ENCODE assay signal across 9 mouse cellular contexts in the genomic region with DNA sequence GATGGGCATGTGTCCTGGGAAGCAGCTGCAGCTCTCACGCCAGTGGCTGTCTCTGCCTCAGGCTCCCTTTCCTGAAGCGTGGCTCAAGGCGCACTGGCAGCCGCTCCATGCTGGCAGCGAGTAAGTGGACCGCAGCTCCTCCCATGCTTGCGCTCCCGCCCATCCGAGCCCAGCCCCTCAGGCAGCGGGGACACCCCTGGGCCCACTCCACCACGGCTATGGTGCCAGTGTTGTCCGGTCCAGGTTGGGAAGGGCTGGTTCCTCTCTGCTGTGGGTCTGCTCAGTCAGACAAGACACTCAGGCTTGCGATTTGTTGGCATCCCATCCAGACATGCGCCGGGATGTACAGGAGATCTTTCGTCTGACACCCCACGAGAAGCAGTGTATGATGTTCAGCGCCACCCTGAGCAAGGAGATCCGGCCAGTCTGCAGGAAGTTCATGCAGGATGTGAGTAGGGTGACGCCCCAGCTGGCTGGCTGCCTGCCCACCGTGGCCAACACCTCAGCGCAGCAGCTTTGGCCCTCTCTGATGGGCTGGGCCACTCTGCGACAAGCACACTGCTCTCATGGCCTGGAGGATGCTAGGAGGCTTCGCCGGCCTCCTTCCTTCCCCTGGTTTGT. TPM values are rescaled to one million over a fixed set of nuclear protein-coding genes. Genes with fewer than 3 reads are reported as not detected.
DNase-seq lines count a peak whose midpoint lies in the region; ATAC-seq and TF ChIP-seq lines count a peak whose summit lies in the region.
"Had no signal": no experiment of that assay in that cellular context is flagged by ENCODE, and none has a peak within 500 bp of the region (broad histone marks: within the 10 kb centered on the region; RNA-seq: fewer than 3 reads in every experiment).

No protein-coding gene starts in this region.

- H3K27ac ChIP-seq in lung, embryonic 16.5 days (ENCODE audit: low read length) = peak overlapping the region; percentile 42
- no peak overlapping the region; the same call in 1 of the 2 replicates for H3K27ac ChIP-seq in intestine, postnatal 0 days (ENCODE audit: low read depth, low read length)
- H3K27ac ChIP-seq: layer of hippocampus, adult 2 months had no signal

- H3K4me2 ChIP-seq in lung, embryonic 16.5 days (ENCODE audit: low read depth, low read length) = no peak overlapping the region
- no peak overlapping the region for H3K4me2 ChIP-seq in intestine, postnatal 0 days (replicated peaks; ENCODE audit: low read depth)

- H3K9me3 ChIP-seq in lung, embryonic 16.5 days (ENCODE audit: control insufficient read depth, low read length) = no peaks in the 10 kb centered on the region
- H3K9me3 ChIP-seq in intestine, postnatal 0 days (ENCODE audit: control insufficient read depth) = no peaks in the 10 kb centered on the region

- H3K4me3 ChIP-seq in C2C12 (ENCODE audit: insufficient read depth, poor library complexity, severe bottlenecking) = no peak overlapping the region
- H3K4me3 ChIP-seq in lung, embryonic 16.5 days (ENCODE audit: low read length) = no peak overlapping the region
- no peak overlapping the region for H3K4me3 ChIP-seq in intestine, postnatal 0 days (ENCODE audit: low read depth, low read length)
- H3K4me3 ChIP-seq: layer of hippocampus, adult 2 months had no signal

- WGBS in lung, embryonic 16.5 days = 76% methylated on average over 25 of the region's 25 CpGs
- 80% methylated on average over 25 of the region's 25 CpGs for WGBS in intestine, postnatal 0 days

- H3K79me2 ChIP-seq in C2C12 (ENCODE audit: control insufficient read depth, insufficient read depth) = peaks cover 50% of the 10 kb centered on the region

- H3K9ac ChIP-seq in lung, embryonic 16.5 days (ENCODE audit: low read length) = no peak overlapping the region
- H3K9ac ChIP-seq in intestine, postnatal 0 days (ENCODE audit: low read depth, low read length) = no peak overlapping the region
- H3K9ac ChIP-seq: liver, postnatal 0 days had no signal

- H3K36me3 ChIP-seq in C2C12 (ENCODE audit: control insufficient read depth, insufficient read depth) = peaks cover 79% of the 10 kb centered on the region
- peaks cover 58% of the 10 kb centered on the region for H3K36me3 ChIP-seq in lung, embryonic 16.5 days (ENCODE audit: control insufficient read depth, insufficient read depth, low read length)
- H3K36me3 ChIP-seq in intestine, postnatal 0 days (ENCODE audit: control insufficient read depth, insufficient read depth) = peaks cover 72% of the 10 kb centered on the region

- peak; percentile 21 for ATAC-seq in activated CD4-positive, CD25-positive, alpha-beta regulatory T cell, adult 4 months
- peak; percentile 62 for ATAC-seq in lung, embryonic 16.5 days (ENCODE audit: low read depth)
- ATAC-seq in intestine, postnatal 0 days = no peak
- no peak for ATAC-seq in cerebellum, adult (ENCODE audit: insufficient number of reproducible peaks, low FRiP score, low TSS enrichment)
- ATAC-seq: liver, postnatal 0 days had no signal

- DNase-seq in heart, postnatal 10 days = peak; percentile 76 to 79
- DNase-seq in right cerebral cortex, adult 18-20 months = no peak
- DNase-seq: liver, postnatal 0 days had no signal

- no peak for TF ChIP-seq CTCF in C2C12 (IDR thresholded peaks at IDR 0.05; ENCODE audit: control insufficient read depth, insufficient read depth, insufficient read length)
- TF ChIP-seq CTCF in intestine, postnatal 0 days (IDR thresholded peaks at IDR 0.05; ENCODE audit: low read depth) = no peak

- H3K79me3 ChIP-seq in C2C12 (ENCODE audit: low read depth) = peaks cover 40% of the 10 kb centered on the region

- peaks cover 6% of the 10 kb centered on the region for H3K4me1 ChIP-seq in lung, embryonic 16.5 days (replicated peaks; ENCODE audit: control insufficient read depth, insufficient read depth, low read length)
- H3K4me1 ChIP-seq in intestine, postnatal 0 days (replicated peaks; ENCODE audit: control insufficient read depth, insufficient read depth, low read length) = no peaks in the 10 kb centered on the region

- peak overlapping the region; percentile 11 for H3ac ChIP-seq in C2C12 (ENCODE audit: control insufficient read depth, insufficient read length, low read depth)

- no peaks in the 10 kb centered on the region for H3K27me3 ChIP-seq in C2C12 (ENCODE audit: control insufficient read depth, insufficient read depth, insufficient read length)
- H3K27me3 ChIP-seq in lung, embryonic 16.5 days (ENCODE audit: control insufficient read depth, insufficient read depth, low read depth, low read length) = no peaks in the 10 kb centered on the region
- no peaks in the 10 kb centered on the region for H3K27me3 ChIP-seq in intestine, postnatal 0 days (replicated peaks; ENCODE audit: control insufficient read depth, insufficient read depth, low read length)

- intact Hi-C loops in heart, postnatal 10 days (cut with DNase I) = no loop called here

TF ChIP-seq in C2C12, 6 proteins besides CTCF, POLR2A, EP300 and RAD21:
- no peak for TF ChIP-seq MYOD1 (IDR thresholded peaks at IDR 0.05; ENCODE audit: control insufficient read depth, insufficient read length, low read depth)
- no peak for TF ChIP-seq USF1 (IDR thresholded peaks at IDR 0.05; ENCODE audit: low read depth)
- no peak for TF ChIP-seq MAX (IDR thresholded peaks at IDR 0.05)
- no peak for TF ChIP-seq FOSL1 (IDR thresholded peaks at IDR 0.05; ENCODE audit: insufficient read depth, low read length, poor library complexity, severe bottlenecking)
- no peak for TF ChIP-seq MYOG (IDR thresholded peaks at IDR 0.05; ENCODE audit: control insufficient read depth, extremely low read depth, insufficient read length)
- TF ChIP-seq CEBPB (IDR thresholded peaks at IDR 0.05; ENCODE audit: low read depth) = no peak

RNA-seq across cellular contexts. Expression of gene Ddx39, which starts 6.5 kb away (rescaled TPM):
- 271 TPM for polyA plus RNA-seq in C2C12 (2012; fragmentation: generic; extraction: Trizol)
- polyA plus RNA-seq in activated CD4-positive, CD25-positive, alpha-beta regulatory T cell, adult 4 months (2017; shearing (Covaris generic)) = 100 to 1,000 TPM; 164 to 195 TPM
- total RNA-seq in heart, postnatal 10 days (2021) = 10 to 100 TPM; 37.5 to 38.4 TPM
- polyA plus RNA-seq in lung, embryonic 16.5 days (2015; fragmentation: Nextera tagmentation; extraction: Ambion mirVana) = 150 and 158 TPM in 2 replicates
- polyA plus RNA-seq in intestine, postnatal 0 days (2015; fragmentation: Nextera tagmentation; extraction: Ambion mirVana) = 69.8 and 75.5 TPM in 2 replicates

RNA-seq across cellular contexts. Expression of gene Adgre5, which starts 19.6 kb away (rescaled TPM):
- polyA plus RNA-seq in C2C12 (2012; fragmentation: generic; extraction: Trizol) = 114 TPM
- 100 to 1,000 TPM; 167 to 170 TPM for polyA plus RNA-seq in activated CD4-positive, CD25-positive, alpha-beta regulatory T cell, adult 4 months (2017; shearing (Covaris generic))
- total RNA-seq in heart, postnatal 10 days (2021) = 10 to 100 TPM; 66.0 to 68.1 TPM
- polyA plus RNA-seq in lung, embryonic 16.5 days (2015; fragmentation: Nextera tagmentation; extraction: Ambion mirVana) = 77.6 and 78.2 TPM in 2 replicates
- polyA plus RNA-seq in intestine, postnatal 0 days (2015; fragmentation: Nextera tagmentation; extraction: Ambion mirVana) = 17.2 and 17.6 TPM in 2 replicates

RNA-seq across cellular contexts. Expression of gene Pkn1, which starts 22.5 kb away (rescaled TPM):
- polyA plus RNA-seq in C2C12 (2012; fragmentation: generic; extraction: Trizol) = 26.6 TPM
- polyA plus RNA-seq in activated CD4-positive, CD25-positive, alpha-beta regulatory T cell, adult 4 months (2017; shearing (Covaris generic)) = 10 to 100 TPM; 13.7 to 26.9 TPM
- 10 to 100 TPM; 58.9 to 66.7 TPM for total RNA-seq in heart, postnatal 10 days (2021)
- 27.2 and 31.8 TPM in 2 replicates for polyA plus RNA-seq in lung, embryonic 16.5 days (2015; fragmentation: Nextera tagmentation; extraction: Ambion mirVana)
- 37.0 and 40.2 TPM in 2 replicates for polyA plus RNA-seq in intestine, postnatal 0 days (2015; fragmentation: Nextera tagmentation; extraction: Ambion mirVana)

RNA-seq across cellular contexts. Expression of gene Ptger1, which starts 55.0 kb away (rescaled TPM):
- 0.56 TPM for polyA plus RNA-seq in C2C12 (2012; fragmentation: generic; extraction: Trizol)
- polyA plus RNA-seq in activated CD4-positive, CD25-positive, alpha-beta regulatory T cell, adult 4 months (2017; shearing (Covaris generic)) = 1 to 10 TPM in 1 of 2 experiments, under 1 TPM in 1; 0.93 to 1.1 TPM
- total RNA-seq in heart, postnatal 10 days (2021) = under 1 TPM; 0.20 to 0.53 TPM
- 1.4 TPM in 2 replicates for polyA plus RNA-seq in lung, embryonic 16.5 days (2015; fragmentation: Nextera tagmentation; extraction: Ambion mirVana)
- 1.1 and 1.2 TPM in 2 replicates for polyA plus RNA-seq in intestine, postnatal 0 days (2015; fragmentation: Nextera tagmentation; extraction: Ambion mirVana)

Comparison
In these comparisons a context has a peak if more than half of its experiments do, and no peak if none do; other contexts are left out.
1. ATAC-seq: peak in activated CD4-positive, CD25-positive, alpha-beta regulatory T cell, adult 4 months (single experiment) and lung, embryonic 16.5 days (single experiment); none in intestine, postnatal 0 days (single experiment) and cerebellum, adult (single experiment).